Mouse (Mus musculus) embryonic facial prominence, embryonic 14.5 days (tissue): ENCODE data around the gene Chst1. TPM values are rescaled to one million over a fixed set of nuclear protein-coding genes. Genes with fewer than 3 reads are reported as not detected.

Source experiments
- ATAC-seq: fragments of 200-750 bp; cut with Nextera tagmentation; 2 replicates; pipeline ENCODE4 v1.8.0; 2017; ENCODE audit warnings: low read depth, moderate number of reproducible peaks, moderate TSS enrichment
- DNase-seq: peaks from one replicate; pipeline ENCODE4 v3.0.0-alpha.2; 2015; ENCODE audit warnings: low spot score
- H3K27ac ChIP-seq: fragments of 300-500 bp; sonication (generic); replicated peaks from 2 replicates; pipeline ENCODE4 v1.5.1; 2014; ENCODE audit warnings: low read depth, mild to moderate bottlenecking, low read length, moderate library complexity
- H3K27me3 ChIP-seq: fragments of 300-500 bp; sonication (generic); replicated peaks from 2 replicates; pipeline ENCODE4 v1.6.1; 2014; ENCODE audit warnings: low read length; ENCODE audit not compliant: control insufficient read depth, insufficient read depth
- H3K36me3 ChIP-seq: fragments of 300-500 bp; sonication (generic); 2 replicates; pipeline ENCODE4 v1.6.1; 2014; ENCODE audit warnings: low read length, mixed read lengths; ENCODE audit not compliant: control insufficient read depth, insufficient read depth
- H3K4me1 ChIP-seq: fragments of 300-500 bp; sonication (generic); 2 replicates; pipeline ENCODE4 v1.6.1; 2014; ENCODE audit warnings: antibody characterized with exemption, low read length; ENCODE audit not compliant: control insufficient read depth, insufficient read depth
- H3K4me2 ChIP-seq: fragments of 300-500 bp; sonication (generic); 2 replicates; pipeline ENCODE4 v1.6.1; 2014; ENCODE audit warnings: low read depth, mild to moderate bottlenecking, low read length, moderate library complexity, mixed read lengths
- H3K4me3 ChIP-seq: fragments of 300-500 bp; sonication (generic); 2 replicates; pipeline ENCODE4 v1.5.1; 2014; ENCODE audit warnings: low read depth, mild to moderate bottlenecking, low read length
- H3K9ac ChIP-seq: fragments of 300-500 bp; sonication (generic); 2 replicates; pipeline ENCODE4 v1.6.1; 2014; ENCODE audit warnings: low read depth, mild to moderate bottlenecking, low read length, moderate library complexity, mixed read lengths
- H3K9me3 ChIP-seq: fragments of 300-500 bp; sonication (generic); 2 replicates; pipeline ENCODE4 v1.6.1; 2016; ENCODE audit warnings: low read length; ENCODE audit not compliant: control insufficient read depth
- WGBS: fragments of 180-500 bp; shearing (Covaris S2); extraction: QIAGEN DNeasy Blood & Tissue Kit; methylation state at CpG from one replicate; pipeline ENCODE4 v1.1.7; 2014; 5-methylcytosine and 5-hydroxymethylcytosine counted together
- polyA plus RNA-seq: library from polyadenylated mRNA; unstranded; fragments of >200 nt; fragmentation: Nextera tagmentation; extraction: Ambion mirVana; gene quantifications from 2 replicates; pipeline ENCODE4 v1.2.1, GENCODE M21; 2014

Chst1 gene
- polyA plus RNA-seq, 1 experiment from 2014 or later, result 8.6 TPM

DNA sequence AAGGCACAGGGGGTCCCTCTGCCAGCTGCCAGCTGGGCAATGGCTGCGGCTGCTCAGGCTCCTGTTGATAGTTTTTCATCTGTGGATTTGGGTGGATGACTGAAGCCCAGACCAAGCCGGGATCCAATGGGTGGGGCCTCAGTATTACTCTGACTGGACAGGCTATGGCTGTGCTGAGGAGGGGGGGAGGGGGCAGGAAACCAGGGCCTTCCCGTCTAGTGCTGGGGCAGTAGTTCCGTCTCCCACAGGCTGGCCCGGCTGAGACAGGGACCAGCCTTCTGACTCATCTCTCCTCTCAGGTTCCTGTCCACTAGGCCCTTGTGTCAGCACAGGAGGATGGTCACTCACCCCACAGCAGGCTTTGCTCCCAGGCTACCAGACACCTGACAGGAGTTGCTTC is 6.5 kb downstream of the Chst1 start:
- Histone ChIP-seq H3K4me2 (no peak overlapping the region), H3K9me3 (no peaks in the 10 kb centered on the region), H3K4me3 (no peak overlapping the region), H3K9ac (no peak overlapping the region), H3K36me3 (no peaks in the 10 kb centered on the region), H3K4me1 (peaks cover 9% of the 10 kb centered on the region), H3K27ac (no peak overlapping the region), H3K27me3 (0 out of 2 replicates have a peak, but pooled peaks cover 3% of the 10 kb centered on the region)
- DNase-seq, result no peak
- 85% methylated on average over 4 of the region's 5 CpGs for WGBS
- no peak for ATAC-seq

DNA sequence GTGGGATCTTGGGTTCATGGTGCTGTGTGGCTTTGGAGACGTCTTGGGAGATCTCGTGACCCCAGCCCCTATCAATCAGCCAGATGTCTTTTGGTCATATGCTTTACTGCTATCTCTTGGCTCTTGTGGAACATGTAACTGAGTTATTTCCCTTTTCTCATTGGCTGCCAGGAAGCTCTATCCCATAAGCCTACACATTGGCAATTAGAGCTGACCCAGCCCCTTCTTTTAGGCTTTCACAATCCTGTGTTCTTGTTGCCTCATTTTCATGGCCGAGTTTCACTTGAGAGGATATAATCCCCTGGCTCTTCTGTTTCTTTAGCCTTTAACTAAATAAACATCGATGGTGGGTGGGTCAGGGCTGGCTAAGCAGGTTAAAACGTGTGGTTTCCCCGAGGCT is 7.6 kb downstream of the Chst1 start:
- no peaks in the 10 kb centered on the region for H3K27me3 ChIP-seq
- H3K36me3 ChIP-seq, result no peaks in the 10 kb centered on the region
- H3K4me1 ChIP-seq, result peaks cover 8% of the 10 kb centered on the region; the same call in 1 of the 2 replicates
- no peak overlapping the region for H3K4me3 ChIP-seq
- H3K9ac ChIP-seq, result no peak overlapping the region
- H3K27ac ChIP-seq, result no peak overlapping the region
- ATAC-seq (no peak), DNase-seq (no peak)
- no peak overlapping the region for H3K4me2 ChIP-seq
- 61% methylated on average over 6 of the region's 6 CpGs for WGBS
- no peaks in the 10 kb centered on the region for H3K9me3 ChIP-seq

DNA sequence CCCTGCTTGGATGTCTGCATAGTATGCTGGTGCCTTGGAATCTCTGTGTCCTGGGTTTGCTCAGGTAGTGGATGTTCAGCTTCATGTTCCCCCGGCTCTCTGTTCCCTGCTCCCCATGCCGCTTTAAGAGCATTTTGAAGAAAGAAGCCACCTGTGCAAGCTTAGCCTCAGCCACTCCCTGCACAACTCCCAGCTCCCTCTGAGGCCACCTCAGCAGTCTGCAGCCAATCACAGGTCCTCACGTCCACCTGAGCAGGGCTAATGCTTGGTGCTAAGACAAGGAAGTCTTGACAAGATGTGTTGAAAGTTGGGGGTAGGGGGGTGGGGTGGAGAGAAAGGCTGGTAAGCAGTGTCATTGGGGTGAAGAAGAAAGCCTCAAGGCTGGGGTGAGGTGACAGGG is 8.1 kb downstream of the Chst1 start:
- no peak overlapping the region for H3K4me3 ChIP-seq
- H3K9me3 ChIP-seq, result no peaks in the 10 kb centered on the region
- WGBS, result 74% methylated on average over 3 of the region's 3 CpGs
- H3K4me1 ChIP-seq, result peaks cover 8% of the 10 kb centered on the region; the same call in 1 of the 2 replicates
- H3K9ac ChIP-seq, result no peak overlapping the region
- H3K27ac ChIP-seq, result no peak overlapping the region
- H3K36me3 ChIP-seq, result no peaks in the 10 kb centered on the region
- ATAC-seq, result no peak
- no peaks in the 10 kb centered on the region for H3K27me3 ChIP-seq
- no peak overlapping the region for H3K4me2 ChIP-seq
- no peak for DNase-seq

DNA sequence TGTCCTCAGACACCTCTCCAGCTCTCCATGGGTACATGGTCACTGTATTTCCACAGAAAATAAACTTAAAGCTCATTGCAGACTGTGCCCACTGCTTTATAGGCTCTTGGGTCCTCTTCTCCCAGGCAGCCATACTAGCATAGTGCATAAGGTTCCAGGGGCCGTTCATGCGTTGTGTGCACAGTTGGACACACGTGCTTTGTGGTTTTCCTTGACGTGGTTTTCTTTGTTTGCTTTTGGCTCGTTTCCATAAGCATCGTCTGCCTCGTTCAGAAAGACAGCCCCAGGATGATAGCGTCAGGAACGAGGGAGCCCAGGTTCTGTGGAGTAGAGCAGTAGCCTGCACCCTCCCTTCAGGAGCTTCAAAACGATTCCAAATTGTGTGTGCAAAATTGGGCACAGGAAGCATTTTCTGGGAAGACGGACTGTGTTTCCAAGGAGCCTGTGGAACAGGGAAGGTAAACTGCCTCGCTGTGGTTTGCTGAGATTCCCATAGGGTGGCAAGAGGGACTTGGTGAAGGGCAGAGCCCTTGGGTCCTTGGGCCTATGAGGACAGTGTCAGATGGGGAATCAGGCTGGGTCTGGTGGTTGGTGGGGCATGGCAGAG is 8.6 kb downstream of the Chst1 start:
- Histone ChIP-seq H3K4me2 (no peak overlapping the region), H3K27me3 (no peaks in the 10 kb centered on the region), H3K27ac (no peak overlapping the region), H3K9ac (no peak overlapping the region), H3K36me3 (no peaks in the 10 kb centered on the region), H3K9me3 (no peaks in the 10 kb centered on the region), H3K4me3 (no peak overlapping the region), H3K4me1 (peaks cover 8% of the 10 kb centered on the region; the same call in 1 of the 2 replicates)
- 39% methylated on average over 12 of the region's 12 CpGs for WGBS
- DNase-seq (peak; percentile 25), ATAC-seq (no peak)

DNA sequence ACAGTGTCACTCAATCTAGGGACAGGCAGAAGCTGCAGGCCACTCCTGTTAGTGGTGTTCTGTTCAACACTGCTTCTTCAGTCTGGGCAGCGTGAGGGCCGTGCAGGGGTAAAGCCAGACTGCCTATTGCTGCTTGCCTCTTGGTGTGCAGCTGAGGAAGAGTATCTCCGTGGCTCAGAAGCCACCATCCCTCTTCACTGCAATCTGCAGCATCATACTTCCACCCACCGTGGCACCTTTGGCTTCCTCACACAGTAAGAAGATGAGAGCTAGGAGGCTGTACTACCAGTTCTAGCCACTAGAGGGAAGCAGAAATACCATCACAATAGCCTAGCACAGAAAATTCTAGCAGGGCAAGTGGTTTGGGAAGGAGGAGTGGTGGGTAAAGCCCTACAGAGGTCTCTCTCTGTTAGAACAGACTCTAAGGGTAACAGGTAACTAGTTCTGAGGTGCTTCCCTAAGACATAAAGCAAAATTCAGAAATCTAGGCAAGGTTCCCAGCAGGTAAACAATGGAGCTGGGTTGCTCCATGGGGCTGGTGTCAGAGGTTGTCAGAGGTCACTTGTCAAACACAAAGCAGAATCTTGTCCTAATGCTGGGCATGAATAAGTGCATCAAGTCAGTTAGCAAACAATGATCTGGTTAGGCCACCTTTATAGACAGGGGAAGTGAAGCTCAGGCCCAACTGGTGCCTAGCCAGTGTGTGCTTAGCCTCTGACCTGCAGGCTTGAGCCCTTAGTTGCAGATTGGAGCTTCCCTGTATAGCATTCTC is 9.5 kb downstream of the Chst1 start:
- DNase-seq, result peak; percentile 63
- Histone ChIP-seq H3K27me3 (no peaks in the 10 kb centered on the region), H3K4me1 (peaks cover 4% of the 10 kb centered on the region; the same call in 1 of the 2 replicates), H3K9ac (no peak overlapping the region), H3K9me3 (no peaks in the 10 kb centered on the region), H3K4me3 (no peak overlapping the region), H3K4me2 (no peak overlapping the region), H3K36me3 (peaks cover 7% of the 10 kb centered on the region; the same call in 1 of the 2 replicates), H3K27ac (no peak overlapping the region)
- ATAC-seq, result no peak
- WGBS, result 47% methylated on average over 4 of the region's 4 CpGs

DNA sequence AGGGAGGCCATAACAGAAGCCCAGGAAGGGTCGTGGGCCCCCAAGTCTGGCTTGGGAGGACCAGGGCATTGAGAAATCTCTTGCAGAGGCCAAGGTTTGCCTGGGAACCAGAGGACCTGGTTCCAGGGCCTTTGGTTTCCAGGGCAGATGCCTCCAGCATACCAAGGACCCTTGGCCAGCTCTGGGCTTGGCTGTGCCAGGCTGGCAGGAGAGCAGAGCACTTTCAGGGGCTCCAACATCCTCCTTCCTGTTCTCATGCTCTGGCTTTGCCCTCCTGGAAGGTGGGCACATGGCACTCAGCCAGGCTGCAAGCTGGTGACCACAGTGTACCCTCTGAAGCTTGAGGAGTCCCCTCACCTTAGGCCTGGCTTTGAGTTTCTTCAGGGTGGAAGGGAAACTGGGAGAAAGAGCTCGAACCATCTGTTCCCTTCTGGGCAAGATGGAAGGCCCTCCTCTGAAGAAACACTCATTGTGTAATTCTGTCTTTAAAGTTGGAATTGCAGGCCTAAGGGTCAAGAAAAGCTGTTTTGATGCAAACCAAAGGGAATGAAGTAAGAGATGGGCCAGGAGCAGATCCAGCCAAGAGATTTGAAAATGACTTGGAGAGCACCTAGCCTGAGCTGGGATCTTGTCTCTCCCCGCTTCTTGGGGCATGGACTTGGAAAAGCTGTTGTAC is 10.3 kb downstream of the Chst1 start:
- ATAC-seq (no peak), DNase-seq (no peak)
- H3K9ac ChIP-seq, result no peak overlapping the region
- H3K36me3 ChIP-seq, result peaks cover 9% of the 10 kb centered on the region; the same call in 1 of the 2 replicates
- H3K27me3 ChIP-seq, result no peaks in the 10 kb centered on the region
- peaks cover 4% of the 10 kb centered on the region; the same call in 1 of the 2 replicates for H3K4me1 ChIP-seq
- no peak overlapping the region for H3K4me3 ChIP-seq
- H3K9me3 ChIP-seq, result no peaks in the 10 kb centered on the region
- no peak overlapping the region for H3K27ac ChIP-seq
- 76% methylated on average over 3 of the region's 3 CpGs for WGBS
- no peak overlapping the region for H3K4me2 ChIP-seq

DNA sequence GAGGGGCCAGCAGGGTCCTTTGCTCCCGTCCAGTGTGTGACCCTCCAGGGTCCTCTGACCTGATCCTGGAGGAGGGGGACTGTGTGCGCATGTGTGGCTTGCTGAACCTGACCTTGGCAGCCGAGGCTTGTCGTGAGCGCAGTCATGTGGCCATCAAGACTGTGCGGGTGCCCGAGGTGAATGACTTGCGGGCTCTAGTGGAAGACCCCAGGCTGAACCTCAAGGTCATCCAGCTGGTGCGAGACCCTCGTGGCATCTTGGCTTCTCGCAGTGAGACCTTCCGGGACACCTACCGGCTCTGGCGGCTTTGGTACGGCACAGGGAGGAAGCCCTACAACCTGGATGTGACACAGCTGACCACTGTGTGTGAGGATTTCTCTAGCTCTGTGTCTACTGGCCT is 14.1 kb downstream of the Chst1 start:
- no peak overlapping the region for H3K4me3 ChIP-seq
- no peaks in the 10 kb centered on the region for H3K9me3 ChIP-seq
- no peaks in the 10 kb centered on the region for H3K27me3 ChIP-seq
- ATAC-seq (no peak), DNase-seq (no peak)
- H3K27ac ChIP-seq, result no peak overlapping the region
- WGBS, result 90% methylated on average over 15 of the region's 15 CpGs
- peaks cover 9% of the 10 kb centered on the region; the same call in 1 of the 2 replicates for H3K36me3 ChIP-seq
- H3K4me1 ChIP-seq, result no peaks in the 10 kb centered on the region
- H3K4me2 ChIP-seq, result no peak overlapping the region
- no peak overlapping the region for H3K9ac ChIP-seq

DNA sequence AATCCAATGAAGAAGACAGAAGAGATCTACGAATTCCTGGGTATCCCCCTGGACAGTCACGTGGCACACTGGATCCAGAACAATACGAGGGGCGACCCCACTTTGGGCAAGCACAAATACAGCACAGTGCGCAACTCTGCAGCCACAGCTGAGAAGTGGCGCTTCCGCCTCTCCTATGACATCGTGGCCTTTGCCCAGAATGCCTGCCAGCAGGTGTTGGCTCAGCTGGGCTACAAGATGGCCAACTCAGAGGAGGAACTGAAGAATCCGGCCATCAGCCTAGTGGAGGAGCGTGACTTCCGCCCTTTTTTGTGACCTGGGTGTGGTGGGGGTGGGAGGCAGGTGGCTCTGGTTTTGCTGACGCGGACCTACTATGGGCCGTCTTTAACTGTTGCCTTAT is 14.6 kb downstream of the Chst1 start:
- Histone ChIP-seq H3K27ac (no peak overlapping the region), H3K9me3 (no peaks in the 10 kb centered on the region), H3K4me2 (no peak overlapping the region), H3K36me3 (peaks cover 9% of the 10 kb centered on the region; the same call in 1 of the 2 replicates), H3K4me3 (no peak overlapping the region), H3K4me1 (no peaks in the 10 kb centered on the region), H3K9ac (no peak overlapping the region), H3K27me3 (no peaks in the 10 kb centered on the region)
- DNase-seq (no peak), ATAC-seq (no peak)
- 97% methylated on average over 12 of the region's 14 CpGs for WGBS
